Mouse (Mus musculus) R1 (cell line): Measurements from ENCODE around the gene Syn3.

Source experiments
- DNase-seq: peaks from one replicate; pipeline ENCODE4 v3.0.0-alpha.2; 2018; ENCODE audit warnings: low read depth, low spot score

Syn3 gene

GRCm38 (mm10) chr10:86279579-86280168, 219.0 kb downstream of the Syn3 start:
- no peak for DNase-seq

GRCm38 (mm10) chr10:86278481-86278880, 220.2 kb downstream of the Syn3 start:
- DNase-seq, result no peak

GRCm38 (mm10) chr10:86277327-86277726, 221.4 kb downstream of the Syn3 start:
- DNase-seq, result no peak

- no peak for DNase-seq
Measured at GRCm38 (mm10) chr10:86275585-86275984, 223.1 kb downstream of the Syn3 start.

- DNase-seq, result no peak
Measured at GRCm38 (mm10) chr10:86273410-86274191, 225.1 kb downstream of the Syn3 start.

- DNase-seq, result no peak
Measured at GRCm38 (mm10) chr10:86272826-86273225, 225.9 kb downstream of the Syn3 start.

GRCm38 (mm10) chr10:86270254-86270653, 228.4 kb downstream of the Syn3 start:
- DNase-seq, result no peak

- DNase-seq, result no peak
Measured at GRCm38 (mm10) chr10:86264618-86265017, 234.1 kb downstream of the Syn3 start.

- DNase-seq, result no peak
Measured at GRCm38 (mm10) chr10:86261725-86262124, 237.0 kb downstream of the Syn3 start.

GRCm38 (mm10) chr10:86258992-86259391, 239.7 kb downstream of the Syn3 start:
- DNase-seq, result no peak

- no peak for DNase-seq
Measured at GRCm38 (mm10) chr10:86258046-86258445, 240.7 kb downstream of the Syn3 start.

- no peak for DNase-seq
Measured at GRCm38 (mm10) chr10:86257045-86257444, 241.7 kb downstream of the Syn3 start.

GRCm38 (mm10) chr10:86256221-86256620, 242.5 kb downstream of the Syn3 start:
- peak; percentile 52 for DNase-seq

GRCm38 (mm10) chr10:86250149-86250922, 248.4 kb downstream of the Syn3 start:
- DNase-seq, result no peak

- no peak for DNase-seq
Measured at GRCm38 (mm10) chr10:86249283-86249682, 249.4 kb downstream of the Syn3 start.

GRCm38 (mm10) chr10:86248807-86249206, 249.9 kb downstream of the Syn3 start:
- no peak for DNase-seq

GRCm38 (mm10) chr10:86248131-86248740, 250.5 kb downstream of the Syn3 start:
- DNase-seq, result no peak

GRCm38 (mm10) chr10:86245396-86245795, 253.3 kb downstream of the Syn3 start:
- DNase-seq, result no peak

GRCm38 (mm10) chr10:86243525-86243924, 255.2 kb downstream of the Syn3 start:
- no peak for DNase-seq

GRCm38 (mm10) chr10:86242721-86243120, 256.0 kb downstream of the Syn3 start:
- peak; percentile 6 for DNase-seq

- no peak for DNase-seq
Measured at GRCm38 (mm10) chr10:86230006-86230405, 268.7 kb downstream of the Syn3 start.

- DNase-seq, result no peak
Measured at GRCm38 (mm10) chr10:86225480-86225879, 273.2 kb downstream of the Syn3 start.
